In the genomic region with DNA sequence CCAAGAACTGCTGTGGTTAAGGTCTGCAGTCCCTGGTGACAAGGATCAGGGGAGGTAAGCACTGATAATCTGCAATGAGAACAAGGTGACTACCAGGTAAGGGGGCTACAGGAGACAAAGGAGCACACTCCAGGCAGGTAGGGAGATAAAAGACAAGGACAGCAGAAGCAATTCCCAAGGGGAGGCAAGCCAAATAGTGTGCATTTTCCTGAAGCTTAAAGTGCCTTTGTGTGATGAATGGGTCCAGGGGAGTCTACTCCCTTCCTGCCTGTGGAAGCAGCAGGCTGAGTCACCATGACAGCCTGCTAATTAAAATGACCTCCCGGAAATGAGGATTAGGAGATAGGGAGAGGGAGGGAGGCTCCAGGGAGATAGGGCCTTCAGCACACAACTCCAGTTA, we compare ENCODE assay signal across 8 mouse cellular contexts. TPM values are rescaled to one million over a fixed set of nuclear protein-coding genes. Genes with fewer than 3 reads are reported as not detected.
DNase-seq lines count a peak whose midpoint lies in the region; ATAC-seq lines count a peak whose summit lies in the region.

No protein-coding gene starts in this region.

- no peaks in the 10 kb centered on the region for H3K9me3 ChIP-seq in heart, embryonic 10.5 days
- no peaks in the 10 kb centered on the region for H3K9me3 ChIP-seq in midbrain, embryonic 15.5 days

- H3K4me2 ChIP-seq in midbrain, embryonic 15.5 days = no peak overlapping the region

- no peaks in the 10 kb centered on the region for H3K36me3 ChIP-seq in heart, embryonic 10.5 days
- no peaks in the 10 kb centered on the region for H3K36me3 ChIP-seq in midbrain, embryonic 15.5 days (replicated peaks)

- no peaks in the 10 kb centered on the region for H3K27me3 ChIP-seq in heart, embryonic 10.5 days (ENCODE audit: insufficient read depth, poor library complexity, severe bottlenecking)
- no peaks in the 10 kb centered on the region for H3K27me3 ChIP-seq in midbrain, embryonic 15.5 days (replicated peaks)

- H3K4me3 ChIP-seq in heart, embryonic 10.5 days = no peak overlapping the region
- no peak overlapping the region for H3K4me3 ChIP-seq in midbrain, embryonic 15.5 days

- H3K9ac ChIP-seq in midbrain, embryonic 15.5 days = no peak overlapping the region

- 0% methylated on average over 1 of the region's 1 CpGs for WGBS in heart, embryonic 10.5 days
- WGBS in midbrain, embryonic 15.5 days = 0% methylated on average over 1 of the region's 1 CpGs

- ATAC-seq in midbrain, embryonic 15.5 days (replicated peaks) = peak; percentile 81

- peak; percentile 93 for DNase-seq in heart, adult 11 months
- DNase-seq in heart, postnatal 25 days (ENCODE audit: low spot score) = no peak
- no peak for DNase-seq in heart, embryonic 10.5 days (ENCODE audit: low spot score)
- peak; percentile 55 for DNase-seq in kidney, postnatal 14 days
- no peak for DNase-seq in gastrocnemius, postnatal 10 days
- DNase-seq in thymus, postnatal 0 days (ENCODE audit: low spot score) = no peak
- no peak for DNase-seq in urinary bladder, postnatal 14 days (ENCODE audit: low spot score)

- intact Hi-C loops in heart, postnatal 25 days (cut with DNase I) = no loop called here

- H3K27ac ChIP-seq in heart, embryonic 10.5 days = 0 out of 2 replicates have a peak overlapping the region, but pooled peaks have one; percentile 29
- H3K27ac ChIP-seq in midbrain, embryonic 15.5 days = peak overlapping the region; percentile 28; the same call in 1 of the 2 replicates

- peaks cover 4% of the 10 kb centered on the region; the same call in 1 of the 2 replicates for H3K4me1 ChIP-seq in heart, embryonic 10.5 days
- peaks cover 12% of the 10 kb centered on the region for H3K4me1 ChIP-seq in midbrain, embryonic 15.5 days

RNA-seq across cellular contexts. Expression of gene Spata6, which starts 56.1 kb away (rescaled TPM):
- 10 to 100 TPM in 1 of 2 experiments, 1 to 10 TPM in 1; 8.9 to 10.8 TPM for total RNA-seq in heart, postnatal 25 days (2021)
- 22.3 and 24.4 TPM in 2 replicates for polyA plus RNA-seq in heart, embryonic 10.5 days (2016; fragmentation: Nextera tagmentation; extraction: Ambion mirVana)
- 13.2 and 13.8 TPM in 2 replicates for polyA plus RNA-seq in midbrain, embryonic 15.5 days (2015; fragmentation: Nextera tagmentation; extraction: Ambion mirVana)
- 10 to 100 TPM; 10.6 to 15.8 TPM for total RNA-seq in gastrocnemius, postnatal 10 days (2021)
- 48.3 and 52.7 TPM in 2 replicates for polyA plus RNA-seq in thymus, postnatal 0 days (2015; fragmentation: Nextera tagmentation; extraction: Ambion mirVana)

Comparison
In these comparisons a context has a peak if more than half of its experiments do, and no peak if none do; other contexts are left out.
1. DNase-seq: peak in heart, adult 11 months (single experiment) and kidney, postnatal 14 days (single experiment); none in heart, postnatal 25 days (single experiment), heart, embryonic 10.5 days (single experiment), gastrocnemius, postnatal 10 days (single experiment), thymus, postnatal 0 days (single experiment) and urinary bladder, postnatal 14 days (single experiment).